Mouse (Mus musculus) lung, postnatal 0 days (tissue): Measurements from ENCODE around the gene Srsf2.
A peak's percentile ranks its signal among the peaks of the same experiment; 100 is the strongest.

Experiments
- CTCF ChIP-seq: IDR thresholded peaks from 2 replicates; pipeline ENCODE4 v1.5.1; 2016; ENCODE audit warnings: antibody characterized with exemption, mild to moderate bottlenecking
- EP300 ChIP-seq: IDR thresholded peaks from 2 replicates; pipeline ENCODE4 v1.6.1; 2016; ENCODE audit warnings: antibody characterized with exemption, mild to moderate bottlenecking, control low read depth

DNA sequence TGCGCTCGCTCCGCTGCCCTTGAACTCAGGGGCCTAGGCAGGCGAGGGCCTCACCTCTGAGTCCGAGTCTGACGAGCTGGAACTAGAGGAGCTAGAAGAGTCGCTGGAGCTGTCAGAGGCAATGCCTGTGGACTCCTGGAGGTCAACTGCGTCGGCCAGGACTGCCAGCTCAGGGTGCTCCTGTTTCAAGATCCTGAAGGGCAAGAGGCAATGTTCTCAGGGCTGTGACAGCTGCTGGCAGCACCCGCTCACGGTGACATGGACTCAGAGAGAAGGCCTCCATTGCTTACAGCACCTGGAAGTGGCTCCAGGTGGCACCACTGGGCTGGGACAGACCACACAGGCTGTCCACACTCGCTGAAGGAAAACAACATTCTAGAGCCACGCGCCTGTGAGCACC, 14.0 kb downstream of the Srsf2 start:
- TF ChIP-seq CTCF (peak; percentile 36), EP300 (no peak)
